Mouse (Mus musculus) hematopoietic stem cell, adult 5-6 weeks (primary cell): ENCODE measurements around the gene Spata1. TPM values are rescaled to one million over a fixed set of nuclear protein-coding genes. Genes with fewer than 3 reads are reported as not detected.

ENCODE experiments used
- ATAC-seq, 2 experiments: fragments of 125-278 bp in 1 of 2; replicated peaks in 1 of 2; 2 replicates each; pipeline ENCODE4 v1.8.0; 2016 to 2017; ENCODE audit warnings: inconsistent platforms in 2 of 2, mild to moderate bottlenecking in 2 of 2, moderate number of reproducible peaks in 2 of 2, low read depth in 1 of 2, moderate TSS enrichment in 1 of 2; ENCODE audit not compliant: low FRiP score in 2 of 2, poor library complexity in 2 of 2, severe bottlenecking in 2 of 2, insufficient read depth in 1 of 2, low TSS enrichment in 1 of 2
- total RNA-seq: library from RNA; stranded (forward); fragments of 172-1452, 232-1000 nt; gene quantifications from 2 replicates; pipeline ENCODE4 v1.2.3, GENCODE M21; 2017

Spata1 gene
- total RNA-seq = 13.7 and 25.0 TPM in 2 replicates

- ATAC-seq = peak; percentile 62 to 75
Measured at GRCm38 (mm10) chr3:146499431-146500002, at the start of gene Spata1, which contains the start of gene Gng5. TSS of gene Spata1 (minus strand) at chr3:146499753. TSS of gene Gng5 (plus strand) at chr3:146499807.

GRCm38 (mm10) chr3:146543632-146544031 is 44.1 kb upstream of the Spata1 start:
- no peak for ATAC-seq

GRCm38 (mm10) chr3:146540521-146541273 is 41.1 kb upstream of the Spata1 start:
- peak; percentile 46 to 64; a peak in 2 of 4 replicates for ATAC-seq

- ATAC-seq = no peak
Measured at GRCm38 (mm10) chr3:146534986-146535385, 35.4 kb upstream of the Spata1 start.

- ATAC-seq = no peak
Measured at GRCm38 (mm10) chr3:146528335-146528734, 28.8 kb upstream of the Spata1 start.

GRCm38 (mm10) chr3:146521652-146522020 is 22.1 kb upstream of the Spata1 start:
- ATAC-seq = no peak

- ATAC-seq = peak; percentile 94 to 96
Measured at GRCm38 (mm10) chr3:146520798-146521651, 21.5 kb upstream of the Spata1 start, which contains the start of gene Rpf1. TSS of gene Rpf1 (minus strand) at chr3:146521429.

- no peak for ATAC-seq
Measured at GRCm38 (mm10) chr3:146520226-146520797, 20.8 kb upstream of the Spata1 start.

- ATAC-seq = no peak
Measured at GRCm38 (mm10) chr3:146506711-146507110, 7.2 kb upstream of the Spata1 start.

- ATAC-seq = no peak
Measured at GRCm38 (mm10) chr3:146501601-146502123, 2.1 kb upstream of the Spata1 start.

GRCm38 (mm10) chr3:146500810-146501201 is 1.3 kb upstream of the Spata1 start:
- ATAC-seq = peak in 1 of 2 experiments; percentile 30; a peak in 2 of 4 replicates

GRCm38 (mm10) chr3:146500003-146500809 is 653 bp upstream of the Spata1 start:
- ATAC-seq = peak; percentile 30 to 50

- ATAC-seq = no peak
Measured at GRCm38 (mm10) chr3:146498989-146499388, 564 bp downstream of the Spata1 start.

GRCm38 (mm10) chr3:146494941-146495340 is 4.6 kb downstream of the Spata1 start:
- no peak for ATAC-seq

GRCm38 (mm10) chr3:146486464-146486863 is 13.1 kb downstream of the Spata1 start:
- ATAC-seq = no peak

GRCm38 (mm10) chr3:146482044-146482443 is 17.5 kb downstream of the Spata1 start:
- ATAC-seq = no peak

GRCm38 (mm10) chr3:146474428-146474827 is 25.1 kb downstream of the Spata1 start:
- no peak for ATAC-seq
